Mouse (Mus musculus) heart, postnatal 0 days (tissue): ENCODE results near the gene Gm44502.

Experiments used
- CTCF ChIP-seq: IDR thresholded peaks from 2 replicates; pipeline ENCODE4 v1.5.1; 2016; ENCODE audit warnings: antibody characterized with exemption, control low read depth, low read depth
- EP300 ChIP-seq: IDR thresholded peaks from 2 replicates; pipeline ENCODE4 v1.6.1; 2016; ENCODE audit warnings: antibody characterized with exemption, low read depth

DNA sequence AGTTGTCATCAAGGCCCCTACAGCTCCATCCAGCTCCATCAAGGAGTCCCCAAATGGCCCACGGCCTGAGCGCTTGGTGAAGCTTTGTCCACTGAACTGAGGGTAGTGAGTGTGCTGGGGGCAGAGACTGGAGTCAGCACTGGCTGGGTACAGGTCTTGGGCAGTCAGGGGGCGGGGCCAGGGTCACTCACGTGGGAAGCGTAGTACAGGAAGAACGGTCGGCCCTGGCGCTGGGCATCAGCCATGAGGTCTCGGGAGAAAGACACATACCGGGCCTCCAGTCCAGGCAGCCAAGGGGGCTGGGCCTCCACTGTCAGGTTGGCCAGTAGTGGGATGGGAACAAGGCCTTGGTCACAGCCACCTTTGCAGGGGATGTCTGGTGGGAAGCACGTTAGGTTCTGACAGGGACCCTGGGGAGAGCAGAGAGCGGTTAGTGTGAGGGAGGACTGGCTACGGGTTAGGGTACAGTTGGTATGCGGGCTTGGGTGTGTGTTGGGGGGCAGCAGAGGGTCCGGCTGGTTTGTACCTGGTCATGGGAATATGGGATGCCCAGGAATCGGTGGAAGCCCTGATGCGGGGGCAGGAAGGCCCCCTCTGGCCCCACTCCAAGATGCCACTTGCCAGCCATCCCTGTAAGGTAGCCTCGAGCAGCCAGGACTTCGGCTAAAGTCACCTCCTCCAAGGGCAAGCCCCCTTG lies 45.2 kb upstream of the Gm44502 start:
- no peak for TF ChIP-seq CTCF
- no peak for TF ChIP-seq EP300
